Mouse (Mus musculus) brain, embryonic 14.5 days (tissue): ENCODE data around the gene Sall1. TPM values are rescaled to one million over a fixed set of nuclear protein-coding genes. Genes with fewer than 3 reads are reported as not detected.

ENCODE experiments used
- DNase-seq: peaks from one replicate; pipeline ENCODE4 v3.0.0-alpha.2; 2011; ENCODE audit warnings: low read depth
- CTCF ChIP-seq: fragments of 200-500 bp; IDR thresholded peaks from 2 replicates; pipeline ENCODE4 v1.5.1; 2012; ENCODE audit warnings: inconsistent platforms, mild to moderate bottlenecking, moderate library complexity, borderline replicate concordance; ENCODE audit not compliant: insufficient read depth, insufficient read length; ENCODE audit errors: extremely low read depth
- POLR2A ChIP-seq: fragments of 200-500 bp; IDR thresholded peaks from 2 replicates; pipeline ENCODE4 v1.6.1; 2012; ENCODE audit warnings: mild to moderate bottlenecking, inconsistent platforms, borderline replicate concordance; ENCODE audit not compliant: poor library complexity, insufficient read depth, insufficient read length, severe bottlenecking; ENCODE audit errors: extremely low read depth
- polyA plus RNA-seq: library from polyadenylated mRNA; depleted of rRNA; stranded (reverse); fragments of >200 nt; gene quantifications from 2 replicates; pipeline ENCODE4 v1.2.3, GENCODE M21; 2012

The Sall1 gene
- polyA plus RNA-seq, 1 experiment = 23.3 TPM

GRCm38 (mm10) chr8:89008784-89009183 is 35.2 kb downstream of the Sall1 start:
- no peak for TF ChIP-seq POLR2A
- TF ChIP-seq CTCF = no peak
- no peak for DNase-seq

GRCm38 (mm10) chr8:89007114-89007513 is 36.8 kb downstream of the Sall1 start:
- TF ChIP-seq CTCF = no peak
- no peak for TF ChIP-seq POLR2A

GRCm38 (mm10) chr8:89006426-89006825 is 37.5 kb downstream of the Sall1 start:
- TF ChIP-seq CTCF (no peak), POLR2A (0 out of 2 replicates have a peak, but pooled peaks have one; percentile 8)
- peak; percentile 72 for DNase-seq

More at GRCm38 (mm10) chr8:89007114-89007513, 36.8 kb downstream of the Sall1 start:
- DNase-seq = peak; percentile 69

- TF ChIP-seq POLR2A (no peak), CTCF (no peak)
- DNase-seq = peak; percentile 34
Observed at GRCm38 (mm10) chr8:89005797-89006196, 38.2 kb downstream of the Sall1 start.

- TF ChIP-seq POLR2A (no peak), CTCF (no peak)
- DNase-seq = no peak
Observed at GRCm38 (mm10) chr8:89004041-89004440, 39.9 kb downstream of the Sall1 start.

GRCm38 (mm10) chr8:89003336-89003896 is 40.5 kb downstream of the Sall1 start:
- DNase-seq = no peak
- no peak for TF ChIP-seq CTCF
- TF ChIP-seq POLR2A = no peak

- TF ChIP-seq POLR2A = no peak
- TF ChIP-seq CTCF = no peak
- DNase-seq = no peak
Observed at GRCm38 (mm10) chr8:89002128-89002527, 41.8 kb downstream of the Sall1 start.

GRCm38 (mm10) chr8:88997276-88997675 is 46.7 kb downstream of the Sall1 start:
- no peak for DNase-seq
- no peak for TF ChIP-seq CTCF
- no peak for TF ChIP-seq POLR2A

GRCm38 (mm10) chr8:88991780-88992509 is 52.0 kb downstream of the Sall1 start:
- no peak for TF ChIP-seq CTCF
- no peak for TF ChIP-seq POLR2A
- DNase-seq = no peak

- DNase-seq = no peak
- TF ChIP-seq CTCF (no peak), POLR2A (no peak)
Observed at GRCm38 (mm10) chr8:88991176-88991575, 52.8 kb downstream of the Sall1 start.

- DNase-seq = no peak
- TF ChIP-seq CTCF = no peak
- TF ChIP-seq POLR2A = no peak
Observed at GRCm38 (mm10) chr8:88989002-88989401, 55.0 kb downstream of the Sall1 start.

GRCm38 (mm10) chr8:88983468-88983867 is 60.5 kb downstream of the Sall1 start:
- DNase-seq = no peak

More at GRCm38 (mm10) chr8:88983468-88983867, 60.5 kb downstream of the Sall1 start:
- TF ChIP-seq CTCF = no peak
- no peak for TF ChIP-seq POLR2A
